Mouse (Mus musculus) stomach, embryonic 14.5 days (tissue): ENCODE results near the gene Susd6. TPM values are rescaled to one million over a fixed set of nuclear protein-coding genes. Genes with fewer than 3 reads are reported as not detected.

Experiments
- ATAC-seq: fragments of 200-750 bp; cut with Nextera tagmentation; 2 replicates; pipeline ENCODE4 v1.8.0; 2017; ENCODE audit warnings: low read depth, moderate TSS enrichment; ENCODE audit not compliant: insufficient number of reproducible peaks, insufficient read depth, low FRiP score
- H3K27ac ChIP-seq: fragments of 300-500 bp; sonication (generic); 2 replicates; pipeline ENCODE4 v1.5.1; 2014; ENCODE audit warnings: mild to moderate bottlenecking, low read length, moderate library complexity, mixed read lengths
- H3K27me3 ChIP-seq: fragments of 300-500 bp; sonication (generic); 2 replicates; pipeline ENCODE4 v1.6.1; 2014; ENCODE audit warnings: low read length, control low read depth, mixed read lengths; ENCODE audit not compliant: control insufficient read depth, insufficient read depth
- H3K36me3 ChIP-seq: fragments of 300-500 bp; sonication (generic); 2 replicates; pipeline ENCODE4 v1.6.1; 2014; ENCODE audit warnings: mild to moderate bottlenecking, control low read depth, low read length, moderate library complexity, mixed read lengths; ENCODE audit not compliant: control insufficient read depth, insufficient read depth
- H3K4me1 ChIP-seq: fragments of 300-500 bp; sonication (generic); 2 replicates; pipeline ENCODE4 v1.6.1; 2014; ENCODE audit warnings: low read length, control low read depth, mixed read lengths; ENCODE audit not compliant: control insufficient read depth, insufficient read depth
- H3K4me2 ChIP-seq: fragments of 300-500 bp; sonication (generic); replicated peaks from 2 replicates; pipeline ENCODE4 v1.6.1; 2014; ENCODE audit warnings: low read depth, low read length, control low read depth
- H3K4me3 ChIP-seq: fragments of 300-500 bp; sonication (generic); 2 replicates; pipeline ENCODE4 v1.5.1; 2014; ENCODE audit warnings: low read depth, low read length, control low read depth
- H3K9ac ChIP-seq: fragments of 300-500 bp; sonication (generic); replicated peaks from 2 replicates; pipeline ENCODE4 v1.6.1; 2014; ENCODE audit warnings: low read depth, mild to moderate bottlenecking, control low read depth, low read length, moderate library complexity, mixed read lengths
- H3K9me3 ChIP-seq: fragments of 300-500 bp; sonication (generic); 2 replicates; pipeline ENCODE4 v1.6.1; 2016; ENCODE audit warnings: low read depth, low read length, control low read depth; ENCODE audit not compliant: control insufficient read depth
- WGBS: fragments of 180-500 bp; shearing (Covaris S2); extraction: QIAGEN DNeasy Blood & Tissue Kit; methylation state at CpG from one replicate; pipeline ENCODE4 v1.1.7; 2014; 5-methylcytosine and 5-hydroxymethylcytosine counted together
- polyA plus RNA-seq: library from polyadenylated mRNA; unstranded; fragments of >200 nt; fragmentation: Nextera tagmentation; extraction: Ambion mirVana; gene quantifications from 2 replicates; pipeline ENCODE4 v1.2.1, GENCODE M21; 2014

The Susd6 gene
- polyA plus RNA-seq, 1 experiment from 2014 or later = 20.8 TPM

GRCm38 (mm10) chr12:80779760-80780159, 10.6 kb upstream of the Susd6 start:
- WGBS = 85% methylated on average over 4 of the region's 4 CpGs
- Histone ChIP-seq H3K27ac (no peak overlapping the region), H3K4me2 (no peak overlapping the region), H3K27me3 (no peaks in the 10 kb centered on the region), H3K9ac (no peak overlapping the region), H3K36me3 (no peaks in the 10 kb centered on the region), H3K4me1 (no peaks in the 10 kb centered on the region), H3K9me3 (no peaks in the 10 kb centered on the region), H3K4me3 (no peak overlapping the region)
- no peak for ATAC-seq

GRCm38 (mm10) chr12:80782190-80782589, 8.1 kb upstream of the Susd6 start:
- H3K9me3 ChIP-seq = no peaks in the 10 kb centered on the region
- no peaks in the 10 kb centered on the region for H3K27me3 ChIP-seq
- H3K4me1 ChIP-seq = no peaks in the 10 kb centered on the region
- no peak overlapping the region for H3K27ac ChIP-seq
- H3K4me3 ChIP-seq = no peak overlapping the region
- no peak for ATAC-seq
- WGBS = 63% methylated on average over 3 of the region's 3 CpGs
- no peaks in the 10 kb centered on the region for H3K36me3 ChIP-seq
- H3K9ac ChIP-seq = no peak overlapping the region
- H3K4me2 ChIP-seq = no peak overlapping the region

GRCm38 (mm10) chr12:80782892-80783291, 7.4 kb upstream of the Susd6 start:
- 26% methylated on average over 3 of the region's 3 CpGs for WGBS
- H3K9me3 ChIP-seq = no peaks in the 10 kb centered on the region
- H3K27ac ChIP-seq = no peak overlapping the region
- no peaks in the 10 kb centered on the region for H3K4me1 ChIP-seq
- no peak overlapping the region for H3K9ac ChIP-seq
- no peaks in the 10 kb centered on the region for H3K36me3 ChIP-seq
- H3K27me3 ChIP-seq = no peaks in the 10 kb centered on the region
- no peak overlapping the region for H3K4me3 ChIP-seq
- ATAC-seq = no peak
- H3K4me2 ChIP-seq = no peak overlapping the region

- H3K4me1 ChIP-seq = no peaks in the 10 kb centered on the region
- 58% methylated on average over 1 of the region's 1 CpGs for WGBS
- no peak for ATAC-seq
Measured at GRCm38 (mm10) chr12:80783889-80784288, 6.4 kb upstream of the Susd6 start.

GRCm38 (mm10) chr12:80785005-80785404, 5.3 kb upstream of the Susd6 start:
- no peaks in the 10 kb centered on the region for H3K27me3 ChIP-seq
- no peak overlapping the region for H3K4me3 ChIP-seq
- no peak for ATAC-seq
- no peaks in the 10 kb centered on the region for H3K9me3 ChIP-seq
- no peak overlapping the region for H3K4me2 ChIP-seq
- no peak overlapping the region for H3K9ac ChIP-seq
- no peaks in the 10 kb centered on the region for H3K36me3 ChIP-seq
- H3K4me1 ChIP-seq = no peaks in the 10 kb centered on the region
- no peak overlapping the region for H3K27ac ChIP-seq
- WGBS = 88% methylated on average over 5 of the region's 5 CpGs

More at GRCm38 (mm10) chr12:80783889-80784288, 6.4 kb upstream of the Susd6 start:
- no peaks in the 10 kb centered on the region for H3K27me3 ChIP-seq
- H3K36me3 ChIP-seq = no peaks in the 10 kb centered on the region
- no peaks in the 10 kb centered on the region for H3K9me3 ChIP-seq
- H3K4me2 ChIP-seq = no peak overlapping the region
- H3K27ac ChIP-seq = no peak overlapping the region
- H3K9ac ChIP-seq = no peak overlapping the region
- H3K4me3 ChIP-seq = no peak overlapping the region

GRCm38 (mm10) chr12:80785597-80785996, 4.7 kb upstream of the Susd6 start:
- H3K9ac ChIP-seq = no peak overlapping the region
- no peak for ATAC-seq
- H3K27me3 ChIP-seq = no peaks in the 10 kb centered on the region
- no peaks in the 10 kb centered on the region for H3K9me3 ChIP-seq
- no peak overlapping the region for H3K4me3 ChIP-seq
- H3K27ac ChIP-seq = no peak overlapping the region
- 85% methylated on average over 4 of the region's 4 CpGs for WGBS
- no peaks in the 10 kb centered on the region for H3K36me3 ChIP-seq
- no peak overlapping the region for H3K4me2 ChIP-seq
- no peaks in the 10 kb centered on the region for H3K4me1 ChIP-seq

- peaks cover under 1% of the 10 kb centered on the region; the same call in 1 of the 2 replicates for H3K4me1 ChIP-seq
Measured at GRCm38 (mm10) chr12:80786591-80786990, 3.7 kb upstream of the Susd6 start.

GRCm38 (mm10) chr12:80787604-80788003, 2.7 kb upstream of the Susd6 start:
- H3K9me3 ChIP-seq = no peaks in the 10 kb centered on the region
- no peak overlapping the region for H3K27ac ChIP-seq
- no peaks in the 10 kb centered on the region for H3K27me3 ChIP-seq
- WGBS = 36% methylated on average over 11 of the region's 11 CpGs
- no peak for ATAC-seq
- H3K4me2 ChIP-seq = no peak overlapping the region
- no peaks in the 10 kb centered on the region for H3K36me3 ChIP-seq
- no peak overlapping the region for H3K4me3 ChIP-seq
- H3K9ac ChIP-seq = no peak overlapping the region
- peaks cover 4% of the 10 kb centered on the region; the same call in 1 of the 2 replicates for H3K4me1 ChIP-seq

More at GRCm38 (mm10) chr12:80786591-80786990, 3.7 kb upstream of the Susd6 start:
- no peaks in the 10 kb centered on the region for H3K27me3 ChIP-seq
- no peak overlapping the region for H3K9ac ChIP-seq
- no peak for ATAC-seq
- H3K27ac ChIP-seq = no peak overlapping the region
- H3K4me2 ChIP-seq = no peak overlapping the region
- no peaks in the 10 kb centered on the region for H3K9me3 ChIP-seq
- H3K4me3 ChIP-seq = no peak overlapping the region
- H3K36me3 ChIP-seq = no peaks in the 10 kb centered on the region
- WGBS = 77% methylated on average over 1 of the region's 1 CpGs

GRCm38 (mm10) chr12:80788188-80788587, 2.1 kb upstream of the Susd6 start:
- H3K4me2 ChIP-seq = no peak overlapping the region
- WGBS = 80% methylated on average over 3 of the region's 3 CpGs
- H3K4me3 ChIP-seq = no peak overlapping the region
- H3K9me3 ChIP-seq = no peaks in the 10 kb centered on the region
- peaks cover 4% of the 10 kb centered on the region; the same call in 1 of the 2 replicates for H3K4me1 ChIP-seq
- H3K36me3 ChIP-seq = no peaks in the 10 kb centered on the region
- H3K9ac ChIP-seq = no peak overlapping the region
- no peaks in the 10 kb centered on the region for H3K27me3 ChIP-seq
- H3K27ac ChIP-seq = no peak overlapping the region
- ATAC-seq = no peak
